Mouse (Mus musculus): ENCODE results near the gene Fam20b.

Fam20b gene

DNA sequence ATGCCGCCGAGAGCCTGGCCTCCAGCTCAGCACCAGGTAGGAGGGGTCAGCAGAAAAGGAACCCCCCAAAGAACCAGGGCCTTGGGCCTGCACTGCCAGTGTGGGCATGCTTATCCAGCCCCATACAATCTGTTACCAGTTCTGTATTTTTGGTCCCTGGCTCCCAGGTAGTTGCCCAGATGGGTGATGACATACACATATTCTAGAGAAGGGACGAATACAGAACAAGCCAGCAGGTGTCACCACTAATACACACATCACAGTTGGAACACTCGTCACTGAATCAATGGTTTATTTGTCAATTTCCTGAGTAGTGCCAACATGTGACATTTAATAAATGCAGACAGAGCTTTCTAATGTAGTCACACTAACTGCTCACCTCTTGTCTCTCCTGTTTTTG lies 78.3 kb downstream of the Fam20b start:
- DNase-seq (ENCODE audit: low read depth, low spot score), result no peak

DNA sequence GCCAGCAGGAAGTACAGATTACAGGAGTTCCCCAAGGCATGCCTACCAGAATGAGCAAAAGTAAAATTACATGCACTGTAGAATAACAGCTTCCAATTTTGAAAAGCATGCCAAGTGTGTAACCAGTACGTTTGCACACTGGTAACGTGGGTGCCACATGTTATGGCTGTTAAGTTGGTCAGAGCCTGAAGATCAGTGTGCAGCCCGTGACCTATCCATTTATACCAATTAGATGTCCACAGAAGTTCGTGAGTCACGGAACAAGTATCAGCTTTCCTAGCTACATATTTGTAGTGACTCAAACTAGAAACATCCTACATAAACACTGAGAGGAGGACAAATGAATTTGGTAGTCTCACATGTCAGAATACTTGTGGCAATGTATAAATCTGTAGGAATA lies 79.4 kb downstream of the Fam20b start:
- DNase-seq (ENCODE audit: low read depth, low spot score), result no peak

DNA sequence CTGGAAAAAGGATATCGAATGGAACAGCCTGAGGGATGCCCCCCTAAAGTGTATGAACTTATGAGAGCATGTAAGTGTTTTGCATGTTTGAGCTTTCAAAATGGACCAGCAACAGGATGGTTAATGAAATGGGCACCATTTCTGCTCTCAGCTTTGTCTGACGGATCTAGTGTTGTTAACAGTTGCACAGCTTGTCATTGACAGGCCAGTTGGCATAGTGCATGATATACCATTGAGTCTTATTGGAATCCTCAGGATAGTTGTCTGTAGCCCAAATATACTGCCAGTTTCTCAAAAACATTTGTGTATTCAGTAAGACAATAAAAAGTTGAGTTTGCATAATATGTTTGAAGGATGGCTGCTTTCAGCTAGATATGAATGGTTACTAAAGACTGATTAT lies 83.7 kb downstream of the Fam20b start:
- DNase-seq (ENCODE audit: low read depth, low spot score), result no peak

DNA sequence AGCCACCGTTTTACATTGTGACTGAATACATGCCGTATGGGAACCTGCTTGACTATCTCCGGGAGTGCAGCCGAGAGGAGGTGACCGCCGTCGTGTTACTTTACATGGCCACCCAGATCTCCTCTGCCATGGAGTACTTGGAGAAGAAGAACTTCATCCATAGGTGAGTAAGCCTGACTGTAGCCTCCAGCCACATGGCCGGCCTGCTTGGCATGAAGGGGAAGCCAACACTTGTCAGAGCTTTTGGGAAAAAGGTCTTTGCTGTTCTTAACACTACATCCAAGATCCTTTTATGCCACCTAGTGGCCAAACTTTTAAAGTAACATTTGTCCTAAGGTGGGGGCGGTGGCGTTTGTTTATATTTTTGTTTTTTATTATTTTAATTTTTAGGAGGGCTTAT lies 85.8 kb downstream of the Fam20b start:
- DNase-seq (ENCODE audit: low read depth, low spot score), result peak; percentile 72

DNA sequence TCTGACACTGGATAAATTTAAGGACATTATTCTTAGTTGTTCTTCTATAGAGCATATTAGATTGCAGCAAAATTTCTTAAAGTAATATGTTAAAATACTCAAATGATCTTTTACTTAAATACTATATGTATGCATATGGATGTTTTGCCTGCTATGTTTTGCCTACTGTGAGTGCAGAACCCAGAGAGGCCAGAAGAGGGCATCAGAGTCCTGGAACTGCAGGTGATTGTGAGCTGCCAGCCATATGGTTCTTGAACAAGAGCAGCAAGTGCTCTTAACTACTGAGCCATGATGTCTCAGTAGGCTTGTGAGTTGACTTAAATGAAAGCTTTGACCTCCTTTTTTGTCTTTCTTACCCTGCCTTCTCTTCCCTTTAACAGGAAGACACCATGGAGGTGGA lies 87.9 kb downstream of the Fam20b start:
- peak; percentile 77 for DNase-seq (ENCODE audit: low read depth, low spot score)

DNA sequence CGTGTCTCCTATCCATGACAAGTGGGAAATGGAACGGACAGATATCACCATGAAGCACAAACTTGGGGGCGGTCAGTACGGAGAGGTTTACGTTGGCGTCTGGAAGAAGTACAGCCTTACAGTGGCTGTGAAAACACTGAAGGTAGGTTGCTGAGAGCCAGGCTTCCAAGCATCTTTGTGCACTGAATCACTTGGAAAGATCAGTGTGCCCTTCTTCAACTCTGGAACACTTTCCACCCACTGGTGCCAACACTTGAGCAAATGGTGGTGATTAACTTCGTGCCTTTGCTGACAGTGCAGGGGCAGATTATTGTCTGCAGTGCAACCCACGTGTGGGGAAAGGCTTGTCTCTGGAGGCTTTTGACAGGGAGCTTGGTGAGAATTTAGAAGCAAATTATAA lies 88.9 kb downstream of the Fam20b start:
- no peak for DNase-seq (ENCODE audit: low read depth, low spot score)
